28 mouse cellular contexts compared by ENCODE assay signal in genomic region chr1:63720161-63720560, GRCm38 (mm10). TPM values are rescaled to one million over a fixed set of nuclear protein-coding genes. Genes with fewer than 3 reads are reported as not detected.
DNase-seq lines count a peak whose midpoint lies in the region; ATAC-seq lines count a peak whose summit lies in the region.
"Had no signal": no experiment of that assay in that cellular context is flagged by ENCODE, and none has a peak within 500 bp of the region (broad histone marks: within the 10 kb centered on the region; RNA-seq: fewer than 3 reads in every experiment).

No protein-coding gene starts in this region.

- WGBS in forebrain, embryonic 12.5 days: 76% methylated on average over 7 of the region's 7 CpGs
- 71% methylated on average over 6 of the region's 7 CpGs for WGBS in midbrain, embryonic 16.5 days

- no peaks in the 10 kb centered on the region for H3K36me3 ChIP-seq in forebrain, embryonic 12.5 days (replicated peaks)
- no peaks in the 10 kb centered on the region for H3K36me3 ChIP-seq in midbrain, embryonic 16.5 days (ENCODE audit: control insufficient read depth, insufficient read depth, low read length)
- H3K36me3 ChIP-seq: embryonic facial prominence, embryonic 15.5 days; forebrain, embryonic 10.5 days; forebrain, embryonic 15.5 days; heart, embryonic 13.5 days; hindbrain, embryonic 15.5 days had no signal

- no peaks in the 10 kb centered on the region for H3K9me3 ChIP-seq in forebrain, embryonic 12.5 days
- no peaks in the 10 kb centered on the region for H3K9me3 ChIP-seq in midbrain, embryonic 16.5 days (replicated peaks; ENCODE audit: control insufficient read depth, low read length, poor library complexity, severe bottlenecking)
- H3K9me3 ChIP-seq: embryonic facial prominence, embryonic 15.5 days; forebrain, embryonic 10.5 days; forebrain, embryonic 15.5 days; heart, embryonic 13.5 days; hindbrain, embryonic 15.5 days had no signal

- H3K27ac ChIP-seq in forebrain, embryonic 12.5 days: no peak overlapping the region
- no peak overlapping the region for H3K27ac ChIP-seq in midbrain, embryonic 16.5 days (ENCODE audit: low read length)
- H3K27ac ChIP-seq: embryonic facial prominence, embryonic 15.5 days; forebrain, embryonic 10.5 days; forebrain, embryonic 15.5 days; heart, embryonic 13.5 days; hindbrain, embryonic 15.5 days had no signal

- no peak for ATAC-seq in forebrain, embryonic 12.5 days (ENCODE audit: low FRiP score)
- no peak for ATAC-seq in midbrain, embryonic 16.5 days
- ATAC-seq: activated CD4-positive, CD25-positive, alpha-beta regulatory T cell, adult 4 months; forebrain, embryonic 15.5 days; Patski had no signal

- H3K4me2 ChIP-seq in forebrain, embryonic 12.5 days: no peak overlapping the region
- H3K4me2 ChIP-seq in midbrain, embryonic 16.5 days (ENCODE audit: low read length): no peak overlapping the region
- H3K4me2 ChIP-seq: embryonic facial prominence, embryonic 15.5 days; forebrain, embryonic 15.5 days; heart, embryonic 13.5 days; hindbrain, embryonic 15.5 days had no signal

- peak; percentile 3 for DNase-seq in layer of hippocampus, adult 9-11 months
- DNase-seq in layer of hippocampus, postnatal 36 days: no peak
- peak; percentile 14 to 20 for DNase-seq in right cerebral cortex, adult 2 months (ENCODE audit: low spot score in 2 of 2)
- no peak for DNase-seq in right cerebral cortex, postnatal 4 days
- peak; percentile 28 to 30 for DNase-seq in left cerebral cortex, adult 9 months (ENCODE audit: low spot score in 2 of 2)
- DNase-seq: adrenal gland, postnatal 14 days; cerebellum, adult 18-20 months; cerebellum, adult 9-11 months; embryo, embryonic 11 days; gastrocnemius, postnatal 36 days; heart, postnatal 36 days had no signal

- no peaks in the 10 kb centered on the region for H3K4me1 ChIP-seq in forebrain, embryonic 12.5 days
- no peaks in the 10 kb centered on the region for H3K4me1 ChIP-seq in midbrain, embryonic 16.5 days (ENCODE audit: control insufficient read depth, insufficient read depth, low read length)
- H3K4me1 ChIP-seq: embryonic facial prominence, embryonic 15.5 days; forebrain, embryonic 10.5 days; forebrain, embryonic 15.5 days; heart, embryonic 13.5 days; hindbrain, embryonic 15.5 days had no signal

- H3K4me3 ChIP-seq in forebrain, embryonic 12.5 days (replicated peaks): no peak overlapping the region
- H3K4me3 ChIP-seq in midbrain, embryonic 16.5 days (ENCODE audit: low read depth, low read length): no peak overlapping the region
- H3K4me3 ChIP-seq: embryonic facial prominence, embryonic 15.5 days; erythroblast, embryonic 14.5 days; forebrain, embryonic 10.5 days; forebrain, embryonic 15.5 days; heart, embryonic 13.5 days; hindbrain, embryonic 15.5 days had no signal

- H3K9ac ChIP-seq in forebrain, embryonic 12.5 days: no peak overlapping the region
- no peak overlapping the region for H3K9ac ChIP-seq in midbrain, embryonic 16.5 days (ENCODE audit: low read depth, low read length)
- H3K9ac ChIP-seq: embryonic facial prominence, embryonic 15.5 days; forebrain, embryonic 15.5 days; heart, embryonic 13.5 days; hindbrain, embryonic 15.5 days had no signal

- no peaks in the 10 kb centered on the region for H3K27me3 ChIP-seq in forebrain, embryonic 12.5 days
- H3K27me3 ChIP-seq in midbrain, embryonic 16.5 days (ENCODE audit: control insufficient read depth, insufficient read depth, low read depth, low read length): no peaks in the 10 kb centered on the region
- H3K27me3 ChIP-seq: CH12.LX; embryonic facial prominence, embryonic 15.5 days; forebrain, embryonic 15.5 days; hindbrain, embryonic 15.5 days had no signal

RNA-seq across cellular contexts. Expression of gene Mdh1b, which starts 10.0 kb away (rescaled TPM):
- under 1 TPM; 0.92 to 0.94 TPM for total RNA-seq in layer of hippocampus, postnatal 36 days (2021)
- polyA plus RNA-seq in forebrain, embryonic 12.5 days (2016; fragmentation: Nextera tagmentation; extraction: Ambion mirVana): 0.33 and 0.42 TPM in 2 replicates
- polyA plus RNA-seq in midbrain, embryonic 16.5 days (2015; fragmentation: Nextera tagmentation; extraction: Ambion mirVana): 0.69 and 1.1 TPM in 2 replicates
- total RNA-seq: adrenal gland, postnatal 14 days; common myeloid progenitor, adult 5-6 weeks; gastrocnemius, adult 8-10 months; gastrocnemius, postnatal 36 days; heart, postnatal 36 days had no signal
- polyA plus RNA-seq: activated CD4-positive, CD25-positive, alpha-beta regulatory T cell, adult 4 months; embryonic facial prominence, embryonic 11.5 days; erythroblast, embryonic 14.5 days; heart, embryonic 13.5 days; heart, postnatal 0 days had no signal

RNA-seq across cellular contexts. Expression of gene Fastkd2, which starts 10.3 kb away (rescaled TPM):
- 10 to 100 TPM; 18.2 to 19.9 TPM for total RNA-seq in layer of hippocampus, postnatal 36 days (2021)
- 57.7 and 69.3 TPM in 2 replicates for polyA plus RNA-seq in forebrain, embryonic 12.5 days (2016; fragmentation: Nextera tagmentation; extraction: Ambion mirVana)
- 32.9 and 34.5 TPM in 2 replicates for polyA plus RNA-seq in midbrain, embryonic 16.5 days (2015; fragmentation: Nextera tagmentation; extraction: Ambion mirVana)

RNA-seq across cellular contexts. Expression of gene Dytn, which starts 33.4 kb away (rescaled TPM):
- under 1 TPM in 1 of 2 experiments, not detected in 1; 0.13 TPM for total RNA-seq in layer of hippocampus, postnatal 36 days (2021)
- polyA plus RNA-seq in forebrain, embryonic 12.5 days (2016; fragmentation: Nextera tagmentation; extraction: Ambion mirVana): not detected in 2 replicates
- 0.04 and 0.09 TPM in 2 replicates for polyA plus RNA-seq in midbrain, embryonic 16.5 days (2015; fragmentation: Nextera tagmentation; extraction: Ambion mirVana)
- total RNA-seq: adrenal gland, adult 18-20 months; adrenal gland, postnatal 14 days; CH12.LX; common myeloid progenitor, adult 5-6 weeks; gastrocnemius, adult 8-10 months; gastrocnemius, postnatal 36 days; heart, postnatal 36 days had no signal
- polyA plus RNA-seq: activated CD4-positive, CD25-positive, alpha-beta regulatory T cell, adult 4 months; embryonic facial prominence, embryonic 11.5 days; erythroblast, embryonic 14.5 days; forebrain, embryonic 10.5 days; forebrain, embryonic 15.5 days; heart, embryonic 13.5 days; heart, postnatal 0 days; hindbrain, embryonic 11.5 days; Patski had no signal

RNA-seq across cellular contexts. Expression of gene 4933402D24Rik, which starts 48.9 kb away (rescaled TPM):
- total RNA-seq in layer of hippocampus, postnatal 36 days (2021): not detected
- polyA plus RNA-seq in forebrain, embryonic 12.5 days (2016; fragmentation: Nextera tagmentation; extraction: Ambion mirVana): 0.33 and 0.38 TPM in 2 replicates
- 0.24 and 0.46 TPM in 2 replicates for polyA plus RNA-seq in midbrain, embryonic 16.5 days (2015; fragmentation: Nextera tagmentation; extraction: Ambion mirVana)
- total RNA-seq: adrenal gland, adult 18-20 months; adrenal gland, postnatal 14 days; CH12.LX; common myeloid progenitor, adult 5-6 weeks; gastrocnemius, adult 8-10 months; gastrocnemius, postnatal 36 days; heart, postnatal 36 days had no signal
- polyA plus RNA-seq: erythroblast, embryonic 14.5 days had no signal

Comparison
In these comparisons a context has a peak if more than half of its experiments do, and no peak if none do; other contexts are left out.
1. DNase-seq: peak in layer of hippocampus, adult 9-11 months (single experiment), right cerebral cortex, adult 2 months (2 of 2) and left cerebral cortex, adult 9 months (2 of 2); none in layer of hippocampus, postnatal 36 days (0 of 2) and right cerebral cortex, postnatal 4 days (single experiment).